Mouse (Mus musculus) MEL (cell line): Measurements from ENCODE around the gene Mex3a.

ENCODE experiments used
- CTCF ChIP-seq, 3 experiments: IDR thresholded peaks in 2 of 3; conservative IDR thresholded peaks in 1 of 3; 2 replicates each; pipeline ENCODE4 v1.5.1; 2011 to 2012; ENCODE audit warnings: low read length in 3 of 3, low read depth in 2 of 3, mild to moderate bottlenecking in 2 of 3, improper control_type of control experiment in 1 of 3, inconsistent platforms in 1 of 3, mixed read lengths in 1 of 3, moderate library complexity in 1 of 3; ENCODE audit not compliant: control insufficient read depth in 1 of 3, insufficient read depth in 1 of 3, poor library complexity in 1 of 3, severe bottlenecking in 1 of 3
- EP300 ChIP-seq, 2 experiments: IDR thresholded peaks; 2 replicates each; pipeline ENCODE4 v1.6.1; 2011; ENCODE audit warnings: improper control_type of control experiment in 2 of 2, low read length in 2 of 2, low read depth in 1 of 2, mild to moderate bottlenecking in 1 of 2
- GATA1 ChIP-seq: IDR thresholded peaks from 2 replicates; pipeline ENCODE4 v1.6.1; 2011; ENCODE audit warnings: low read depth, low read length, improper control_type of control experiment
- ZMIZ1 ChIP-seq: IDR thresholded peaks from 2 replicates; pipeline ENCODE4 v1.6.1; 2012; ENCODE audit warnings: low read depth, mild to moderate bottlenecking, inconsistent platforms, low read length, improper control_type of control experiment, moderate library complexity

DNA sequence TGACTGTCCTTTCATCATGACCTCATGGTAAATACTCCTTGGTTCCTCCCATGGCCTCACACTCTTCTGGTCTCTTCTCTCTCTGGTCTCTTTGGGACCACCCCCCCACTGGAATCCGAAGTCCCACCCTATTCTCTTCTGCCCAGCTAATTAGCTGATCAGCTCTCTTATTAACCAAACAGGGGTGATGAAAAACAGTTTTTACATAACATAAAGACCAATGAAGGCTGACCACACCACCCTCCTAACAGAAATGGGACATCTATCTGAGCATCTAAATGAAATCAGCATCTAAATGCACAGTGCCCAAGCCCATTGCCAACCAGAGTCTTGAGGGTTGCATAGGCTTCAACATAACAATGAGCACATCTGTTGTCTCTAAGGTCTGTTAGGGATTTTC lies 39.7 kb downstream of the Mex3a start:
- TF ChIP-seq EP300 (IDR thresholded peaks at IDR 0.05; ENCODE audit: low read depth in 1 of 2, low read length in 2 of 2) (no peak), GATA1 (no peak), ZMIZ1 (no peak), CTCF (IDR thresholded peaks at IDR 0.05 in 2 of 3, conservative IDR thresholded peaks at IDR 0.05 in 1 of 3; ENCODE audit: control insufficient read depth in 1 of 3, insufficient read depth in 1 of 3, low read depth in 2 of 3, low read length in 3 of 3, poor library complexity in 1 of 3, severe bottlenecking in 1 of 3) (no peak)
